Mouse (Mus musculus) forebrain, embryonic 16.5 days (tissue): ENCODE data around the gene Cdca4. TPM values are rescaled to one million over a fixed set of nuclear protein-coding genes. Genes with fewer than 3 reads are reported as not detected.
A peak's percentile ranks its signal among the peaks of the same experiment; 100 is the strongest.

Experiments
- ATAC-seq: fragments of 200-750 bp; cut with Nextera tagmentation; 2 replicates; pipeline ENCODE4 v1.8.0; 2017; ENCODE audit warnings: mild to moderate bottlenecking, moderate library complexity
- H3K27ac ChIP-seq: fragments of 300-500 bp; sonication (generic); 2 replicates; pipeline ENCODE4 v1.5.1; 2014; ENCODE audit warnings: low read length, control low read depth
- H3K27me3 ChIP-seq: fragments of 300-500 bp; sonication (generic); replicated peaks from 2 replicates; pipeline ENCODE4 v1.6.1; 2014; ENCODE audit warnings: low read length; ENCODE audit not compliant: control insufficient read depth, insufficient read depth
- H3K36me3 ChIP-seq: fragments of 300-500 bp; sonication (generic); 2 replicates; pipeline ENCODE4 v1.6.1; 2014; ENCODE audit not compliant: control insufficient read depth, insufficient read depth
- H3K4me1 ChIP-seq: fragments of 300-500 bp; sonication (generic); replicated peaks from 2 replicates; pipeline ENCODE4 v1.6.1; 2014; ENCODE audit warnings: low read length; ENCODE audit not compliant: control insufficient read depth, insufficient read depth
- H3K4me2 ChIP-seq: fragments of 300-500 bp; sonication (generic); 2 replicates; pipeline ENCODE4 v1.6.1; 2014; ENCODE audit warnings: mild to moderate bottlenecking, low read length, control low read depth
- H3K4me3 ChIP-seq: fragments of 300-500 bp; sonication (generic); replicated peaks from 2 replicates; pipeline ENCODE4 v1.5.1; 2014; ENCODE audit warnings: mild to moderate bottlenecking, low read length, control low read depth
- H3K9ac ChIP-seq: fragments of 300-500 bp; sonication (generic); replicated peaks from 2 replicates; pipeline ENCODE4 v1.6.1; 2014; ENCODE audit warnings: low read depth, low read length, control low read depth
- H3K9me3 ChIP-seq: fragments of 300-500 bp; sonication (generic); 2 replicates; pipeline ENCODE4 v1.6.1; 2016; ENCODE audit warnings: low read length; ENCODE audit not compliant: control insufficient read depth
- WGBS: fragments of 180-500 bp; shearing (Covaris S2); extraction: QIAGEN DNeasy Blood & Tissue Kit; methylation state at CpG from one replicate; pipeline ENCODE4 v1.1.7; 2014; 5-methylcytosine and 5-hydroxymethylcytosine counted together
- polyA plus RNA-seq: library from polyadenylated mRNA; unstranded; fragments of >200 nt; fragmentation: Nextera tagmentation; extraction: Ambion mirVana; gene quantifications from 2 replicates; pipeline ENCODE4 v1.2.1, GENCODE M21; 2015

The Cdca4 gene
- polyA plus RNA-seq, 1 experiment from 2014 or later = 71.0 TPM

- no peak for ATAC-seq
- WGBS = 87% methylated on average over 3 of the region's 3 CpGs
These were observed 1.3 kb upstream of the Cdca4 start for GRCm38 (mm10) chr12:112830570-112830969.

GRCm38 (mm10) chr12:112830141-112830540 is 918 bp upstream of the Cdca4 start:
- Histone ChIP-seq H3K9me3 (no peaks in the 10 kb centered on the region), H3K4me3 (peak overlapping the region; percentile 96), H3K36me3 (no peaks in the 10 kb centered on the region; the same call in 1 of the 2 replicates), H3K4me2 (peak overlapping the region; percentile 71), H3K27ac (peak overlapping the region; percentile 69), H3K9ac (peak overlapping the region; percentile 77), H3K4me1 (peaks cover 43% of the 10 kb centered on the region), H3K27me3 (no peaks in the 10 kb centered on the region)
- WGBS = 27% methylated on average over 2 of the region's 2 CpGs
- no peak for ATAC-seq

More at GRCm38 (mm10) chr12:112830570-112830969, 1.3 kb upstream of the Cdca4 start:
- Histone ChIP-seq H3K9me3 (no peaks in the 10 kb centered on the region), H3K9ac (peak overlapping the region; percentile 77), H3K27ac (no peak overlapping the region), H3K4me2 (peak overlapping the region; percentile 71), H3K27me3 (no peaks in the 10 kb centered on the region), H3K4me1 (peaks cover 43% of the 10 kb centered on the region), H3K36me3 (no peaks in the 10 kb centered on the region; the same call in 1 of the 2 replicates), H3K4me3 (peak overlapping the region; percentile 96)

GRCm38 (mm10) chr12:112828501-112829243 is 551 bp downstream of the Cdca4 start:
- no peaks in the 10 kb centered on the region; the same call in 1 of the 2 replicates for H3K36me3 ChIP-seq
- no peaks in the 10 kb centered on the region for H3K27me3 ChIP-seq
- H3K4me1 ChIP-seq = peaks cover 51% of the 10 kb centered on the region
- WGBS = under 1% methylated on average over 46 of the region's 51 CpGs
- H3K4me2 ChIP-seq = peak overlapping the region; percentile 92
- H3K9ac ChIP-seq = peak overlapping the region; percentile 94
- peak overlapping the region; percentile 96 for H3K4me3 ChIP-seq
- peak; percentile 80 for ATAC-seq
- no peaks in the 10 kb centered on the region for H3K9me3 ChIP-seq
- H3K27ac ChIP-seq = peak overlapping the region; percentile 93

- ATAC-seq = no peak
- Histone ChIP-seq H3K9ac (no peak overlapping the region), H3K27ac (no peak overlapping the region), H3K4me2 (no peak overlapping the region), H3K4me3 (no peak overlapping the region), H3K9me3 (no peaks in the 10 kb centered on the region), H3K4me1 (peaks cover 50% of the 10 kb centered on the region), H3K27me3 (no peaks in the 10 kb centered on the region), H3K36me3 (peaks cover 6% of the 10 kb centered on the region)
- WGBS = 90% methylated on average over 5 of the region's 5 CpGs
These were observed 3.3 kb downstream of the Cdca4 start for GRCm38 (mm10) chr12:112825901-112826300.

- no peaks in the 10 kb centered on the region for H3K9me3 ChIP-seq
- H3K4me2 ChIP-seq = no peak overlapping the region
- H3K27ac ChIP-seq = peak overlapping the region; percentile 9; the same call in 1 of the 2 replicates
- no peak for ATAC-seq
- peaks cover 40% of the 10 kb centered on the region for H3K4me1 ChIP-seq
- H3K4me3 ChIP-seq = no peak overlapping the region
- H3K9ac ChIP-seq = no peak overlapping the region
- H3K36me3 ChIP-seq = peaks cover 20% of the 10 kb centered on the region
- no peaks in the 10 kb centered on the region for H3K27me3 ChIP-seq
- WGBS = 81% methylated on average over 4 of the region's 4 CpGs
These were observed 6.0 kb downstream of the Cdca4 start for GRCm38 (mm10) chr12:112823221-112823620.

GRCm38 (mm10) chr12:112822676-112823075 is 6.5 kb downstream of the Cdca4 start:
- WGBS = 79% methylated on average over 2 of the region's 2 CpGs
- Histone ChIP-seq H3K27me3 (no peaks in the 10 kb centered on the region), H3K4me3 (no peak overlapping the region), H3K4me1 (peaks cover 35% of the 10 kb centered on the region), H3K36me3 (peaks cover 23% of the 10 kb centered on the region), H3K9me3 (no peaks in the 10 kb centered on the region), H3K4me2 (no peak overlapping the region), H3K27ac (no peak overlapping the region), H3K9ac (no peak overlapping the region)
- no peak for ATAC-seq

GRCm38 (mm10) chr12:112821974-112822373 is 7.2 kb downstream of the Cdca4 start:
- 82% methylated on average over 4 of the region's 4 CpGs for WGBS
- peaks cover 28% of the 10 kb centered on the region for H3K4me1 ChIP-seq
- H3K36me3 ChIP-seq = peaks cover 23% of the 10 kb centered on the region
- H3K27me3 ChIP-seq = no peaks in the 10 kb centered on the region
- no peak for ATAC-seq
- no peak overlapping the region for H3K9ac ChIP-seq
- no peak overlapping the region for H3K4me2 ChIP-seq
- no peak overlapping the region for H3K4me3 ChIP-seq
- H3K9me3 ChIP-seq = no peaks in the 10 kb centered on the region
- H3K27ac ChIP-seq = no peak overlapping the region

GRCm38 (mm10) chr12:112821216-112821615 is 8.0 kb downstream of the Cdca4 start:
- no peaks in the 10 kb centered on the region for H3K27me3 ChIP-seq
- no peak overlapping the region for H3K4me2 ChIP-seq
- H3K4me1 ChIP-seq = peaks cover 20% of the 10 kb centered on the region
- H3K9me3 ChIP-seq = no peaks in the 10 kb centered on the region
- ATAC-seq = no peak
- no peak overlapping the region for H3K4me3 ChIP-seq
- no peak overlapping the region for H3K9ac ChIP-seq
- no peak overlapping the region for H3K27ac ChIP-seq
- H3K36me3 ChIP-seq = peaks cover 23% of the 10 kb centered on the region
- WGBS = 58% methylated on average over 1 of the region's 1 CpGs

- Histone ChIP-seq H3K9me3 (no peaks in the 10 kb centered on the region), H3K27me3 (no peaks in the 10 kb centered on the region), H3K4me2 (no peak overlapping the region), H3K36me3 (peaks cover 23% of the 10 kb centered on the region), H3K4me1 (peaks cover 13% of the 10 kb centered on the region), H3K9ac (no peak overlapping the region), H3K4me3 (no peak overlapping the region), H3K27ac (no peak overlapping the region)
- 75% methylated on average over 12 of the region's 12 CpGs for WGBS
- ATAC-seq = no peak
These were observed 8.7 kb downstream of the Cdca4 start for GRCm38 (mm10) chr12:112820401-112820999.
